Mouse (Mus musculus) ovary, postnatal 10 days (tissue): ENCODE results near the gene Aldh1l1.
A peak's percentile ranks its signal among the peaks of the same experiment; 100 is the strongest.

Experiments used
- DNase-seq: peaks from one replicate; pipeline ENCODE4 v3.0.0; 2022; ENCODE audit warnings: low spot score

Gene Aldh1l1

DNA sequence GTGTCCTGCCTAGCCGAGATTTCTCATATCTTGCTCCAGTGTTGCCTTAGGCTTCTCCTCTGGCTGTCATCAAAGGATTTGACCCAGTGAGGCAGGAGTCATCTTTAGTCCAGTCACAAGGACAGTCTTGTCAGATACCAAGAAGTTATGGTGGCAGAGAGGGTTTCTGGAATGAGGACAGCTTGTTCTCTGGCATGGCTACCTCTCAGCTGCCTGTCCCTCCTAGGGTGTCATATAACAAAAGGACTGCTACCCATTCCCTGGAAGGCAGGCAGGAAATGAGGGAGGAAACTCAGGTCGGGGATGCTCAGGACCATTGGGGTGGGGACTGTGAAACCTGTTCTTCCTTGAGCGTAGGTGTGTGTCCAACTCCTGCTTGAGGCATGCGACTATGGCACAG lies 14.1 kb upstream of the Aldh1l1 start:
- DNase-seq: no peak

DNA sequence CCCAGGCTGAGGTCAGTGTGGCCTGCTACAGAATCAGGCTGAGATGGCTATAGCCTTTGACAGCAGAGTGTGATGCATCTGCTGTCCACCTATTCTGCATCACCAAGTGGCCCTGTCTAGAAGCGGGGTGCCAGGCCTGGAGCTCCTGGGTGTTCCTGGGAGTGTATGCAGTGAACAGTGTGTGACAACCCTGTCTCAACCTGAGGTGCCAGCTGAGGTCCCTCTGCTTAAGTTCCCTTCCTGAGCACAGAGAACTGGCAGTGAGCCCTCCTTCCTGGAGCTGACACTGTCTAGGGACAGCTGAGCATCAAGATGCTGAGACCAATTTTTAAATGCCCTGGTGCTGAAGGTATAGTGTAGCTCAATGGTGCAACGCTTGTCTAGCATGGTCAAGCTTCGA lies 13.5 kb upstream of the Aldh1l1 start:
- DNase-seq: no peak

DNA sequence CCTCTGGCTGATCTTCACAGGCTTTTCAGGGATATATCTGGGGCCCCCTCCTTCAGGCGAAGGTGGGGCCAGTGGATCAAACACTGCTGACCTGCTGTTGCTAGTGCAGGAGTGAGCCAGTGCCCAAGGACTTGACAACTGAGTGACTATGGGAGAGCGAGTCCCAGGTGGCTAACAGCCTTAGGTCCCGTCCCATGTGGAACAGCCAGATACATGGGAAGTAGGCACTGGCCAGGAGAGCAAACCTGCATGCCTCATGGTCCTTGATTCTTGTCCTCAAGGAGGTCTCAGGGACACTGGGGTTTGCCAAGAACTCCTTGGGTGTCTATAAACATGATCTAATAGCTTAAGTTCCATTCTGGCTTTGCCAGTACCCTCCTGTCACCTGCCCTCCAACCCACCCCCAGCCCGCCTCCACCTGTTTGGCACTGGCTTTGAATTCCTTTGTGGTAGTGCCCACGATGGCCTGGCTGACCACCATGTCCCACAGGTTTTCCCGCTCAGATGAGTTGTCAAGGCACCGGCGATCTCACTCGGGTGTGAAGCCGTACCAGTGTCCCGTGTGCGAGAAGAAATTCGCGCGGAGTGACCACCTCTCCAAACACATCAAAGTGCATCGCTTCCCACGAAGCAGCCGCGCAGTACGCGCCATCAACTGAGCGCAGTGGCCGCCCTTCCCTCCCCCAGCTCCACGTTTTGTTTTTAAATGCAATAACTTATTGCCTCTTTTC lies 12.4 kb upstream of the Aldh1l1 start:
- no peak for DNase-seq

DNA sequence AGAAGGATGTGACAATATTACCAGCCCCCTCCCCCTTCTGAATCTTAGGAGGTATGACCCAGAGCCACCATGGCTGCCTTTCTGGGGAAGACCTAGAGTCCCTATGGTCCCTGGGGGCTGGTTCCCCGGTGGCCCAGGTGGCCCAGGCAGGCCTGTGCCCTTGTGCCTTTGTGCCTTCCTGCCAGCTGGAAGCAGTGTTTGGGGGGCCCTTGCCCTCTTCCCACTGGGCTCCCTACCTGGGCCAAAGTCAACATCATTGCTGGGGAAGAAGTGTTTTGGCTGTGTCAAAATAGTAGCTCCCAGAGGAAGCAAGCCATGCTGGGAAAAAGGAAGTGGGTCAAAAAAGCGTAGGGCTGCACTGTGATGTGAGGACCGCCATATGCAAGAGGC lies 11.9 kb upstream of the Aldh1l1 start:
- no peak for DNase-seq

DNA sequence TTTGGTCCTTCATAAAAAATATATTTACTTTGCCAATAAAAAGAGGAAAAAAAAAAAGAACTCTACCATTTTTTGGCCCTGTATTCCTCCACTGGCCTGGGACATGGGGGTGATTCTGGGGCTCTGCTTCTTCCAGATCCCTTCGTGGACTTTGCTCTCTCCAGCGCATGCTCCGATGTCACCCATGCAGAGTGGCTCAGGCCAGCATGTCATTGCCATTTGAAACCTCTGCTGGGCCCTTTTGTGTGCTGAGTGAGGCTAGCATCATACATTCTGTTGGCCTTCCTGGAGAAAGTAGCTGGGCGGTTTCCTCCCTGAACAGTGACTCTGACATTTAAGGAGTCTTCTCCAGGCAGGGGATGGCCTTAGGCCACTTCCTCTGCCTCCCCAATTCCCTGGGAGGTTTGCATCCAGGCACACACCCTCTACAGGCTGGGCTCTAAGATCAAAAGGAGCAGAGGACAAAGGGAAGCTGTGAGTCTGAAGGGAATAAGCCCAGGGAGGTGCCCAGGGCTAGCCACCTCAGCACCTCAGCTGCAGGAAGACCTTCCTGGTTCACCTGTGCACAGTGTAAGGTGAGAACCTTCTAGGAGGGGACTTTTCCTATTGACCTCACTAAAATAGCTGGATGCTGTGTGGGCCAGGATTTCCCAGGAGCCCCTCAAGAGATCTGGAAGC lies 10.9 kb upstream of the Aldh1l1 start:
- no peak for DNase-seq

DNA sequence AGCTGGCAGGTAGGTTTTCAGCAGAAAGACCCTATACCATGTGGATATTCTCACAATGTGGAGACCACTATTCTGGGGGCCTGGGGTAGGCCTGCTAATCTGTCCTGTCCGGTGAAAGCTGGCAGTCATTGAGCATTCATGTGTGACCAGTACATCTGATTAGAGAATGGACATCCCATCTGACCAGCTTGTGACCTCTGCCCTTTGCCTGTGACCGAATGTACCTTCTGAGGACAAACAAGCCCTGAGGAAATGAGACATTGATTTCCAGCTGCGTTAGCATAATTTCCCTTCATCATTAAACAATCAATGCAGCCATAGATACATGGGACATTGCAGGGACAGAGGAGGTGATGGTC lies 10.4 kb upstream of the Aldh1l1 start:
- DNase-seq: no peak

DNA sequence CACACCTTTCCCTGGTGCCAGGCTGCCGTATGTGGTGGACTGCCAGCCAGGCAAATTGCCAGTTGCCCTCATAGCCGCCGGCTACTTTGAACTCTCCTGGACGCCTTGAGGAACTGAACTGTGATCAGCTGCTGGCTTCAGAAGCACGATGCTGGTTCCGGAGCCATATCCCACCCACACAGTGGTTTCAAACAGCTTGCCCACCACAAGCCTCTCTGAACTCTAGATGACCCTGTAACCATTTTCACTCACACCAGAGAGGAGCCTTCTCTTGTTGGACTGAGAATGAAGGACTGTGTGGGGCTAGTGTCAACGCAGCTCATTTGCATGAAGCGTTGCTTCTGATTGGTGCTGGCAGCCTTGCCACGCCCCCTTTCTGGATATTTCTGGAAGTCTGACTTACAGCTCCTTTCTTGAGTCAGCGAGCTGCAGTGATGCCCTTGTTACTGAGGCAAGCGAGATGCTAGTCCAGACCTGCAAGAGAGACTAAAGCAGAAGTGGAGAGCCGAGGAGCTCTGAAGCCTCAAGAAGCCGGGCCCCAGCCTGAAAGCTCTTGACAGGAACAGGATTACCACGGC lies 9.2 kb upstream of the Aldh1l1 start:
- DNase-seq: no peak

DNA sequence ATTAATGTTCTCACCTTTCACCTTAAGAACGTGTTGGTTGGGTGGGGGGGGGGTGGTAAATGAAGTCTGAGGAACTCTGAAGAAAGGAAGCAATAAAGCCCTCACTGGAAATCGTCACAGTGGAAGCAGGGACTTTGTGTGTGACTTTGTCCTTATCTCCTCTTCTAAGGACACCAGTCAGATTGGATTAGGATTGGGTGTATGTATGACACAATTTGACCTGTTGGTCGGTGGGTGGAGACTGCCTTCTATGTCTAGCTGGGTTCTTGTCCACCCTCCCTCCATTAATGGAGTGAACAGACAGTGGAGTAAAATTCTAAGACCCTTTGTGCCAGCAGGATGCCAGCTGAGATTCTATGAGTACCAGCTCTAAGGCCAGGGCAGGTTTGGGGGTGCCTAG lies 2.0 kb upstream of the Aldh1l1 start:
- DNase-seq: no peak

DNA sequence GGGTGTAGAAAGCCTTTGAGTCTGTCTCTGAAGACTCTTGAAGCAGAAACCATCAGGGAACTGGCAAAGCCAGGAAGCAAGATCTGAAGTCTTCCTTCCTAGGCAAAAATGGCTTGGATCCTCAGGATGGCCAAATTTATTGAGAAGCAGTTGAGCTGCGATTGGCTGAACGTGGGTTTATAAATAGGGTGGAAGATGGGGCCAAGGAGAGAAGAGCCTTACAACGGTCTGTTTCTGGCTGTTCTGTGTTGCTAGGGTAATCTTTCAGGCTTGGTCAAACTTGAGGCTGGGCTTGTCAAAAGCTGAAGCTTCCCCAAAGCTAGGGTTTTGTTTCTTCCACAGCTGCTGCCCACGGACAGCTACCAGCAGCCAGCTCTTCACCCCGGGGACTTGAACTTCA lies 1.4 kb upstream of the Aldh1l1 start:
- DNase-seq: no peak

DNA sequence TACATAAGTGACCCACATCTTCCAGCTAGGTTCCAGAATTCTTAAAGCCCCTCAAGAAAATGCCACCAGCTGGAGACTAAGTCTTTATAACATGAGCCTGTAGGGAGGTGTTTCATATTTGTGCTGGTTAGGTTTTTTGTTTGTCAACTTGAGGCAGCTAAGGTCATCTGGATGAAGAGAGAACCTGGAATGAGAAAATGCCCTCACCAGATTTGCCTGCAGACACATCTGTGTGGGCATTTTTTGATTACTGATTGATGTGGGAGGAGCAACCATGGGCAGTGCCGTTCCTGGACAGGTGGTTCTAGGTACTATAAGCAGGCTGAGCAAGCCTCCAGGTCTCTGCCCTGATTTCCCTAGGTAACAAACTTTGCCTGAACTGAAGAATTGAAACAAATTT lies 1.3 kb downstream of the Aldh1l1 start:
- DNase-seq: no peak

DNA sequence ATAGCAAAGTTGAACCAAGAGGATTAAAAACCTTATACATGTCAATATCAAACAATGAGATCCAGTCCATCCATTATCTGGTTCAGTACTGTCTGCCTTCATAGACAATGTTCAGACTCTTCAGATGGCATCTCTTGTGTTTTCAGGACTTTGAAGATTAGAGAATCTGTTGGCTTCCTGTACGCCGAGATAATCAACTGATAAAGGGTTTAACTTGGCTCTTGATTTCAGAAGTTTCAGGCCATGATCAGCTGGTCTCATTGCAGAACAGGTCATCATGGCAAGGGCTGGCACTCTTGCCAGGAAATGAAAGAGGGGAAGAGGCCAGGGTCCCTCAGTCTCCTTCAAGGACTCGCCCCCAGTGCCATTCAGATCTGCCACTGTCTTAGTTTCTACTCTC lies 3.3 kb downstream of the Aldh1l1 start:
- DNase-seq: no peak

DNA sequence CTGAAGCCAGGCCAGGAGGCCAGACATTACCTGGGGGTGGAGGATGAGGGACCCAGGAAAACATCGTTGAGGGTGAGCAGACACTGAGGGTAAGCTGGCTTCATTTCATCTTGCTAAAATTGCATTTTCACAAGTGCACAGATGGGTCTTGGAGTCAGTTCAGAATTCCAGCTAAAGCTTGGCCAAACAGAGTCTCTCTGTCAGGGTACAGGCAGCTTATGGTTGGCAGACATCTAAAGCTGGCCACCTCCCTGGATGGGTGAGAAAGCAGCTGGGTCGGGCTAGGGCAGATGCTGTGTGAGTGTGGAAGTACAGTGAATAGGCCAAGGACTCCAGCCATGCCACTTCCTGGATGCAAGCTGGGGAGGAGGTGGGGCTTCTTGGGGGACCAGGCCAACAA lies 4.7 kb downstream of the Aldh1l1 start:
- no peak for DNase-seq

DNA sequence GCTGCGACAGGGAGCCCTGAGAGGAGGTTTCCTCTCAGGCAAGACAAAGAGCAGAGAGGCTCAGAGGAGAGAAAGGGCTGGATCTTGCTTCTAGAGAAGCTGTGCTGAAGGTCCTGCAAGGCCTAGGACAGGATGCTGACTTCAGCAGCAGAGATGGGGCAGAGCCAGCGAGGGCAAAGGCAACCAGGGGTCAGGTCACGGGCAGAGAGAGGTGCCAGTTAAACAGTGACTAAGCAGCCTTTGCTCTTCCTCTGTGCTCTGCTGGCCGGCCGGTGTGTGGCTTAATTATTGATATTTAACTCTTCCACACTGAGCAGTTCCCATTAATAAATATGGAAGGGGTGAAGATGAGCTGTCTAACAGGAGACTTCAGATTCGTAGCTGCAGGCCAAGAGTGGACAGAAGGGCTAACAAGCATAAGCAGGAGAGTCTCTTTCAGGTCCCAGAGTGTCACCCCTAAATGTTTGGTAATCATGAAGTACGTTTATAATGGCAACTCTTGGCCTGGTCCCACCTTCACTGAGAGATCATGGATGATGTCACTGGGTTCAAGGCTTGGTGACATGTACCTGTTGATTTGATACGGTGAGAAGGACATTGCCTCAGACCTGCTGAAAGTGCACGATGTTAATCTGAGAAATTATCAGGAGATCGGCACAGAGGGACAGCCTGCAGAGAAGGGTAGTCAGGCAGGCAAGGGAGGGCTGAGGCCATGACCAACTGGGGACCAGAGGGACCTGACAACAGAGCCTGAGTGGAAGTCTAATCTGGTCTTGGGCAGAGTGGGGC lies 5.9 kb downstream of the Aldh1l1 start:
- no peak for DNase-seq

DNA sequence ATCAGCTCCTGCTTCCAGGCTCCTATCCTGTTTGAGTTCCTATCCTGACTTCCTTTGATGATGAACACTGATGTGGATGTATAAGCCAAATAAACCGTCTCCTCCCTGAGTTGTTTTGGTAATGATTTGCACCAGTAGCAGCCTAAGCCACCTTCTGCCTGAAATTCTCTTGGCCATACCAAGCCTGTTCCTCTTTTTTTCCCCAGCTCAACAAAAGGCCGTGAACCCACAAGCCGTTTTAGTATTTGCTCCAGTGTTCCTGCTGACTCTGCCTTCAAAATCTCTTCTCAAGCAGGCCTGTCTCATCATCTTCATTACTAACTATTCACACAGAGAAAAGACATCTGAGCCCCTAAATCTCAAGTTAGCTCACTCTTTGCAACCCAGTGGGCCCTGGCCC lies 7.9 kb downstream of the Aldh1l1 start:
- no peak for DNase-seq

DNA sequence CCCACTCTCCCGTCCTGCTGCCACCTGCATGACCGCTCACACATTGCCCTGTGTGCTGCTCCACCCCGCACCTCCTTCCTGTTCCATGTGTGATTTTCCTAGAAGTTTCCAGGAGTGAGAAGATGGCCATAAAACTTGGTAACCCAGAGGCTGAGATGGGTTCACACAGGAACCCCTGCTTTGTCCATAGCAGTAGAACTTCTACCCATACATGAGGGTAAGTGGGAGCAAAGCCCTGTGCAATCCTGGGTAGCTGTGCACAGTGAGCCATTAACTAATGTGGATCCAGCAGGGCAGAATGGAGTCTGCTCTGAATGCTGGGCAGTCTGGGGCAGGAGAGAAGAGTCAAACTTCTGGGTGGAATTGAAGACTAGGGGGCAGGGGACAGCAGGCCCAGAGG lies 8.3 kb downstream of the Aldh1l1 start:
- no peak for DNase-seq

DNA sequence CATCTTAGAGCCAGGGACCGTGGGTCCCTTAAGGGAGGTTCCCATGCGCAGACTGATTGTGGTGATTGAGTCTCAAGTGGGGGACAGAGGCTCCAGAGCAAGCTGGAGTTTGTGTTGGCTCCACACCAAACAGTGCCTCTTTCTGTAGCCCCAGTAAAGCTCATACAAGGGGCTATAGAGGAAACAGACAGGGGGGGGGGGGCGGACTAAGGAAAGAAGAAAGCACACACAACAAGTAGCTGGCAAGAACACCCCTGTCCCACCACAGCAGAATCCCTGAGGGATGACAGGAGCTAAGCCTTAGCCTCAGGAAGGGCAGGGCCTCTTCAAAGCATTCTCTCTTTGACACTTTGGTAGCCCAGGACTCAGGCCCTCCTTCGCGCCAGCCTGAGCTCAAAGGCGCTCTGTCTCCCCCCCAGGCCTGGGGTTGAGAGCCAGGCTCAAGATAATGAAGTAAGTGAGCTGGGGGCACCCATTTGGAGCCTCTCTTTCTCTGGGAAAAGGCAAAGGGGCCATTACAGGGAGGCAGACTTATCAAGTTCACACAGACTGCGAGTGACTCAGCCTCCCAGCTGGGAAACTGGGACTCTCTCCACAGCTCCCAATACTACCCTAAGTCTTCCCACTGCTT lies 9.2 kb downstream of the Aldh1l1 start:
- DNase-seq: no peak

DNA sequence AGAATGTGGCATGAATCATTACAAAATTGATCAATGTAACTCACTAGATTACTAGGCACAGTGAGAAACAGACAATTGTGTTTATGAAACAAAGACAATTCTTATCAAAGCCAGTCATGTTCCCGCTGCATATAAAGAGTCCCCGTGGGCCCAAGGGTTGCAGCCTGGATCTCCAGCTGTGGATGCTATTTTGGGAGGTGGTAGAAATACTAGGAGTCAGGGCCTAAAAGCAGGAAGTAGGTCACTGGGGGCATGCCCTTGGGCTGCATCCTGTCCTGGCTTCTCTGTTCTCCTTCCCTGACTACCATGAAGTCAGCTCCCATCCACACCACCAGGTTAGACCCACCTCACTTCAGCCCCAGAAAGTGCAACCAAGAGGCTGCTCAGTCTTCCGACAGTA lies 10.0 kb downstream of the Aldh1l1 start:
- DNase-seq: no peak

DNA sequence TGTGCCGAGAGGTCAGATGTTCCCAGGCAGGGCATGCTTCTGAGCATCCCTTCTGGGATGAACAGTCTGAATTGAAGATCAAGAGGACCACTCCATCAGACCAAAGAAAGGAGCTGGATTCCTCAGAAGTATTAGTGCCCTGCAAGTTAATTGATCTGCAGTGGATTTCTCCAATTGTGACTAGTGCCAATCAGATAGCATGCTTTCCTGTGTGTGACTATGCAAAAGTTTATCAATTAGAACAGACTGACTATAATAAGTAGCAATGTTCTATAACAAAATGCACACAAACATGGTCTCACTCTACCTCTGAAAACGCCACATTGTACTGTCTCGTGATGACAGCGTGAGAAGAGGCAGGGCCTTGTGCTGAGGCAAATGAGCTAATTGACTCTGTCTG lies 13.3 kb downstream of the Aldh1l1 start:
- no peak for DNase-seq

DNA sequence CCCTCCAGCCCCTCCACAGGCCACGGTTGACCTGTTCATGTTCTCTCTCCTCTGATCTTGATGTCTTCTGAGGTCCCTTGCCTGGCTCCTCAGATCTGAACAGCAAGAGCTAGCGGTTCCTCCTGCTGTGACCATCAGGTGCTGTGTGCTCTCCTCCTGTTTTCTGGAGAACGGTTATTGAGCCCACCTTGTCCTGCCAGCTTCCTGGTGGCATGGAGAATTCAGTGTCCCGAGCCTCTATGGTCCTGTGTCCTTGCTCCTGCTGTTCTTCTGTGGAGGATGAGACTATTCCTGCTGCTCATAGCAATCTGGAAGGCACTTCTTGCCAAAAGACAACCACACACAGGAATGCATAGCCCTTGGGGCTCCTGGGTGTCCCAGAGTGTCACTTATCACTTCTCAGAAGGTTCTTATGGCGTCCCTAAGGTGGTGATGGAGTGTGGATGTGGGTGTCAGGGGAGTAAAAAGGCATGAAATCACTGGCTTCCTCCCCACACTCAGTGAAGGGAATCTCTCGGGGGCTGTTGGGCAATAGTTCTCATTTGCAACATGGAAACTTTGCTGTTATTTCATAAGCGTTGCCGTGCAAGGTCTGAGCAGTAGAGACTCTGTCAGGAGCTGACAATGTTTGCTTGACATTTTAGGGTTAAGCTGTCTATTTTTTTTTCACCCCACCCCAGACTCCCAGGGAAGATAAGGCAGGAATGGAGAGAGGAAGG lies 15.2 kb downstream of the Aldh1l1 start:
- no peak for DNase-seq

DNA sequence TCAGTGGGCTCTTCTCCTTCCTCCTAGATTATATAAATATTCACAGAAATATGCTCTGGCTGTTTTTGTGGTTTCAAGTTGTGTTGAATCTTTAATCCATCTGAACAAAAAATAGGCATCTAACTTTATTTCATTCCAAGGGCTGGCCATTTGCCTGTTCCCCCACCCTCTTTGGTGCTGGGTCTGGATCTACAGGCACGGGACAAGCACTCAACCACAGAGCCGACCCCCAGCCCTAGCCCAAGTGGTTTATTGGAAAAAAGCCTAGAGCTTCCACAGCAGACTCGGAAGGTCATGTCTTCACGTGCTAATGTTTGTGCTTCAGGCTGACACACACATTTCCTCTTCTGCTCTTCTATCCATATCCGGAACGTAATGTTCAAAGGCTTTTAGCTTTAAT lies 19.7 kb downstream of the Aldh1l1 start:
- no peak for DNase-seq

DNA sequence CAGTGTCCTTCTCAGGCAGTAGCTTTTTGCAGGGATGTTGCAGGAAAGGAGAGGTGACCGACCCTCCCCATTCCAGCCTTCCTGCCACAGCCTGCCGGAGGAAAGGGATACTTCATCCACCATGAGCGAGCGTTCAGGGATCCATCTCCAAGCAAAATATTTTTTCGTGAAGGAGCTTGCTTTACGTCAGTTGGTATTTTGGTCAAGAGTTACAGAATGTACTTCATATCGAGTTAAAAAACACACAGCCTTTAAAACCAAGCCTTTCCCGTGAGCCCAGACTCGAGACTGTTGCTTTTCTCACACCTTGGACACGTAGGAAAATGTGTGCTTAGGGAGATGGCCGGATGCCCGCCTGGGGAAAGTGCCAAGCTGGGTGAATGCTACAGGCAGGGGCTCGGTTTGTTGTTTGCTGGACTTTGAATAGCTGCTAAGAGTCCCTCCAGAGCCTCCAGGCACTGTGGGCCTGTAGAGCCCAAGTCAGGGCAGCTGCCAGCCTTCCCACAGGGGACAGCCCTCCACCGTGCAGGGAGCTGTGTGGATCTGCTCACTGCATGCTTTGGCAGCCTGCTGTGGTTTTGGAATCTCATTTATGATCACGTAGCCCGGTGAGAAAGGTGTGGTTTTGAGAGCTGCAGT lies 20.6 kb downstream of the Aldh1l1 start:
- DNase-seq: peak; percentile 58
